Mouse (Mus musculus): ENCODE measurements around the gene Ppat. TPM values are rescaled to one million over a fixed set of nuclear protein-coding genes. Genes with fewer than 3 reads are reported as not detected.
"Not testable (repeated sequence)": the region's sequence is repeated elsewhere in the genome, so short reads cannot be mapped to it uniquely, and the experiment has no call there.

Gene Ppat
- total and polyA plus RNA-seq, 3 experiments, result 103 to 180 (median 110) TPM

DNA sequence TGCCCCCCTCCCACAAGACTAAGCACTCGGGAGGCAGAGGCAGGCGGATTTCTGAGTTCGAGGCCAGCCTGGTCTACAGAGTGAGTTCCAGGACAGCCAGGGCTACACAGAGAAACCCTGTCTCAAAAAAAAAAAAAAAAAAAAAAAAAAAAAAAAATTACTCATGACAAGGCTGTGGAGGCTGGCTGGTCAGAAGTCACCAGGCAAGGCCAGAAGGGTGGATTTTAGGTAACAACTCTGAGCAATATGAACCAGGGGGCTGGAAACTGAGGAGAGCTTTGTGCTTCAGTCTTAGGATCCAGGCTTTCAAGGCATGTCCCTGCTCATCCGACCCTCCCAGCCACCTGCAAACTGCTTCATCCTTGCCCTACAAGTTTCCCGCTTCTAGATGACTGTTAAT lies 38.9 kb downstream of the Ppat start:
- H3K79me2 ChIP-seq (ENCODE audit: control insufficient read depth, insufficient read depth, low read length, poor library complexity); DNase-seq (ENCODE audit: low read depth, low spot score); H3K4me3 ChIP-seq (ENCODE audit: control insufficient read depth in 1 of 2, insufficient read depth in 1 of 2, low read depth in 2 of 2, low read length in 2 of 2); H3K27ac ChIP-seq (ENCODE audit: control insufficient read depth, low read depth, low read length); H3K9ac ChIP-seq (ENCODE audit: control insufficient read depth, low read depth, low read length, poor library complexity, severe bottlenecking); H3K9me3 ChIP-seq (replicated peaks; ENCODE audit: insufficient read depth, low read length); H3K27me3 ChIP-seq (ENCODE audit: control insufficient read depth in 1 of 2, insufficient read depth in 2 of 2, low read length in 2 of 2): not testable (repeated sequence)
- peaks cover 2 to 11% of the 10 kb centered on the region in 2 experiments; a peak in 3 of 4 replicates for H3K4me1 ChIP-seq (ENCODE audit: control insufficient read depth in 1 of 2, insufficient read depth in 2 of 2, low read length in 2 of 2)
- TF ChIP-seq ZNF384 (IDR thresholded peaks at IDR 0.05; ENCODE audit: low read depth, low read length), result peak; percentile 66
- peaks cover 22 to 24% of the 10 kb centered on the region in 2 experiments for H3K36me3 ChIP-seq (ENCODE audit: control insufficient read depth in 1 of 2, insufficient read depth in 2 of 2, low read length in 2 of 2)

DNA sequence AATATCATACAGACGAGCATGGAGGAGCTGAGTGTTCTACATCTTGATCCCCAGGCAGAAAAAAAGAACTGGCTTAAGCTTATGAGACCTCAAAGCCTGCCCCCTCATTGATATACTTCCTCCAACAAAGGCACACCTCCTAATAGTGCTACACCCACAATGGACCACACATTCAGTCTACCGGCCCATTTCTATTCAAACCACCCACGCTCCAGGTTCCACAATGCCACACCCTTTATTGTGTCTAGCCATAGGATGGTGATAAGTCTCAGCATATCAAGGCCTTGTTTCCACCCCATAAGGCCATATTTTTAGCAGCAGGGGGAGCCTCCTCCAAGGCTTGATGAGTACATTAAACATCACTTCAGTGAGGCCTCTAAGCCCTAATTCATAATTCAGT lies 40.6 kb downstream of the Ppat start:
- peaks cover 12 to 36% of the 10 kb centered on the region in 2 experiments; a peak in 3 of 4 replicates for H3K36me3 ChIP-seq (ENCODE audit: control insufficient read depth in 1 of 2, insufficient read depth in 2 of 2, low read length in 2 of 2)
- TF ChIP-seq POLR2A (IDR thresholded peaks at IDR 0.05; ENCODE audit: control insufficient read depth in 1 of 2, insufficient read depth in 1 of 2, low read depth in 1 of 2, low read length in 2 of 2, poor library complexity in 1 of 2) (peak in 1 of 2 experiments; percentile 32; a peak in 1 of 4 replicates), MAFK (IDR thresholded peaks at IDR 0.05; ENCODE audit: borderline replicate concordance, low read depth, low read length) (peak; percentile 14; the same call in 1 of the 2 replicates), ZMIZ1 (IDR thresholded peaks at IDR 0.05; ENCODE audit: low read depth, low read length) (no peak), TBP (IDR thresholded peaks at IDR 0.05; ENCODE audit: low read depth, low read length) (0 out of 2 replicates have a peak, but pooled peaks have one; percentile 36), GATA1 (IDR thresholded peaks at IDR 0.05; ENCODE audit: low read depth, low read length) (no peak), SMC3 (IDR thresholded peaks at IDR 0.05; ENCODE audit: low read depth, low read length) (peak; percentile 26), CTCF (IDR thresholded peaks at IDR 0.05 in 2 of 3, conservative IDR thresholded peaks at IDR 0.05 in 1 of 3; ENCODE audit: control insufficient read depth in 1 of 3, insufficient read depth in 1 of 3, low read depth in 2 of 3, low read length in 3 of 3, poor library complexity in 1 of 3, severe bottlenecking in 1 of 3) (peak in 1 of 3 experiments; percentile 25; a peak in 1 of 6 replicates), POLR2AphosphoS2 (IDR thresholded peaks at IDR 0.05; ENCODE audit: low read length) (peak; percentile 58; the same call in 1 of the 2 replicates), EP300 (IDR thresholded peaks at IDR 0.05; ENCODE audit: low read depth in 1 of 2, low read length in 2 of 2) (peak in 1 of 2 experiments; percentile 49; a peak in 1 of 4 replicates)
- DNase-seq (ENCODE audit: low read depth, low spot score), result peak; percentile 84
- H3K79me2 ChIP-seq (ENCODE audit: control insufficient read depth, insufficient read depth, low read length, poor library complexity), result no peaks in the 10 kb centered on the region; the same call in 1 of the 2 replicates
- no peak overlapping the region for H3K9ac ChIP-seq (ENCODE audit: control insufficient read depth, low read depth, low read length, poor library complexity, severe bottlenecking)
- no peaks in the 10 kb centered on the region for H3K27me3 ChIP-seq (ENCODE audit: control insufficient read depth in 1 of 2, insufficient read depth in 2 of 2, low read length in 2 of 2)
- no peak overlapping the region for H3K4me3 ChIP-seq (ENCODE audit: control insufficient read depth in 1 of 2, insufficient read depth in 1 of 2, low read depth in 2 of 2, low read length in 2 of 2)
- no peak overlapping the region for H3K27ac ChIP-seq (ENCODE audit: control insufficient read depth, low read depth, low read length)
- peaks cover 7 to 20% of the 10 kb centered on the region in 2 experiments for H3K4me1 ChIP-seq (ENCODE audit: control insufficient read depth in 1 of 2, insufficient read depth in 2 of 2, low read length in 2 of 2)
- no peaks in the 10 kb centered on the region for H3K9me3 ChIP-seq (replicated peaks; ENCODE audit: insufficient read depth, low read length)

DNA sequence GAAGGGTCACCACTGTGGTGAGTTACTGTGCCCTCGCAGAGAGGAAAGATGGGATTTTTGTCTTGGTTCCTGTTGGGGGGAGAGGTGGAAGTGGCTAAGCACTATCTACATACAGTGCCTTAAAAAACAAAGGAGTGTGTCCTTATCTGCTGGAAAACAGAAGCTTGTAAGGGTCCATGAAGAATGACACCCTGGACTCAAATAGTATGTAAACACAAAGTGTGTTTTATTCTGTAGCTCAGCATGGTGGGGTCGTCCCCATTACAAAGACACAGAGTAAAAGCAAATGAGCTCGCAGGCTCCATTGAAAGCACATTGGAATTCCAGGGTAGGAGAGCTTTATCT lies 45.3 kb downstream of the Ppat start:
- DNase-seq (ENCODE audit: low read depth, low spot score), result peak; percentile 68
- Histone ChIP-seq H3K36me3 (ENCODE audit: control insufficient read depth in 1 of 2, insufficient read depth in 2 of 2, low read length in 2 of 2) (peaks cover 0 to 27% of the 10 kb centered on the region in 2 experiments; a peak in 3 of 4 replicates), H3K27ac (ENCODE audit: control insufficient read depth, low read depth, low read length) (peak overlapping the region; percentile 80), H3K79me2 (ENCODE audit: control insufficient read depth, insufficient read depth, low read length, poor library complexity) (peaks cover 4% of the 10 kb centered on the region; the same call in 1 of the 2 replicates), H3K9ac (ENCODE audit: control insufficient read depth, low read depth, low read length, poor library complexity, severe bottlenecking) (peak overlapping the region; percentile 79), H3K4me1 (ENCODE audit: control insufficient read depth in 1 of 2, insufficient read depth in 2 of 2, low read length in 2 of 2) (peaks cover 7 to 18% of the 10 kb centered on the region in 2 experiments), H3K9me3 (replicated peaks; ENCODE audit: insufficient read depth, low read length) (no peaks in the 10 kb centered on the region), H3K27me3 (ENCODE audit: control insufficient read depth in 1 of 2, insufficient read depth in 2 of 2, low read length in 2 of 2) (no peaks in the 10 kb centered on the region), H3K4me3 (ENCODE audit: control insufficient read depth in 1 of 2, insufficient read depth in 1 of 2, low read depth in 2 of 2, low read length in 2 of 2) (peak overlapping the region; percentile 74 to 79)
- TF ChIP-seq ZNF384 (IDR thresholded peaks at IDR 0.05; ENCODE audit: low read depth, low read length) (0 out of 2 replicates have a peak, but pooled peaks have one; percentile 12), MAFK (IDR thresholded peaks at IDR 0.05; ENCODE audit: borderline replicate concordance, low read depth, low read length) (0 out of 2 replicates have a peak, but pooled peaks have one; percentile 10), MEF2A (IDR thresholded peaks at IDR 0.05; ENCODE audit: extremely low read depth, insufficient replicate concordance, low read depth, low read length, poor library complexity, severe bottlenecking) (no peak), CHD1 (IDR thresholded peaks at IDR 0.05; ENCODE audit: low read depth, low read length) (no peak), MYC (IDR thresholded peaks at IDR 0.05; ENCODE audit: low read depth, low read length) (0 out of 2 replicates have a peak, but pooled peaks have one; percentile 49), TAL1 (IDR thresholded peaks at IDR 0.05; ENCODE audit: low read length) (peak; percentile 68), TCF12 (IDR thresholded peaks at IDR 0.05; ENCODE audit: low read depth, low read length) (peak; percentile 47; the same call in 1 of the 2 replicates), GATA1 (IDR thresholded peaks at IDR 0.05; ENCODE audit: low read depth, low read length) (peak; percentile 46; the same call in 1 of the 2 replicates), EP300 (IDR thresholded peaks at IDR 0.05; ENCODE audit: low read depth in 1 of 2, low read length in 2 of 2) (peak in 1 of 2 experiments; percentile 57), RCOR1 (IDR thresholded peaks at IDR 0.05; ENCODE audit: low read depth, low read length) (peak; percentile 35; the same call in 1 of the 2 replicates), ETS1 (IDR thresholded peaks at IDR 0.05; ENCODE audit: low read depth, low read length) (no peak)
